Mouse (Mus musculus) hindbrain, embryonic 15.5 days (tissue): Measurements from ENCODE around the gene Med12l. TPM values are rescaled to one million over a fixed set of nuclear protein-coding genes. Genes with fewer than 3 reads are reported as not detected.

Experiments used
- ATAC-seq: fragments of 200-750 bp; cut with Nextera tagmentation; 2 replicates; pipeline ENCODE4 v1.8.0; 2017; ENCODE audit warnings: low read depth, moderate number of reproducible peaks, moderate TSS enrichment; ENCODE audit not compliant: low FRiP score
- H3K27ac ChIP-seq: fragments of 300-500 bp; sonication (generic); replicated peaks from 2 replicates; pipeline ENCODE4 v1.5.1; 2015; ENCODE audit warnings: mild to moderate bottlenecking, inconsistent platforms
- H3K27me3 ChIP-seq: fragments of 300-500 bp; sonication (generic); 2 replicates; pipeline ENCODE4 v1.6.1; 2015; ENCODE audit warnings: control low read depth, inconsistent platforms
- H3K36me3 ChIP-seq: fragments of 300-500 bp; sonication (generic); 2 replicates; pipeline ENCODE4 v1.6.1; 2015; ENCODE audit warnings: control low read depth, inconsistent platforms
- H3K4me1 ChIP-seq: fragments of 300-500 bp; sonication (generic); replicated peaks from 2 replicates; pipeline ENCODE4 v1.6.1; 2015; ENCODE audit warnings: control low read depth, inconsistent platforms
- H3K4me2 ChIP-seq: fragments of 300-500 bp; sonication (generic); 2 replicates; pipeline ENCODE4 v1.6.1; 2015; ENCODE audit warnings: moderate library complexity, mild to moderate bottlenecking, inconsistent platforms
- H3K4me3 ChIP-seq: fragments of 300-500 bp; sonication (generic); 2 replicates; pipeline ENCODE4 v1.5.1; 2015; ENCODE audit warnings: mild to moderate bottlenecking, inconsistent platforms
- H3K9ac ChIP-seq: fragments of 300-500 bp; sonication (generic); 2 replicates; pipeline ENCODE4 v1.6.1; 2015; ENCODE audit warnings: inconsistent platforms
- H3K9me3 ChIP-seq: fragments of 300-500 bp; sonication (generic); 2 replicates; pipeline ENCODE4 v1.6.1; 2016; ENCODE audit warnings: control low read depth, inconsistent platforms
- WGBS: fragments of 180-500 bp; shearing (Covaris S2); methylation state at CpG from one replicate; pipeline ENCODE4 v1.1.7; 2015; 5-methylcytosine and 5-hydroxymethylcytosine counted together
- polyA plus RNA-seq: library from polyadenylated mRNA; unstranded; fragments of >200 nt; fragmentation: Nextera tagmentation; extraction: Ambion mirVana; gene quantifications from 2 replicates; pipeline ENCODE4 v1.2.1, GENCODE M21; 2015

Med12l gene
- polyA plus RNA-seq = 4.2 and 5.3 TPM in 2 replicates

GRCm38 (mm10) chr3:59005271-59005995 is at the start of gene Med12l:
Gene Med12l, plus strand, starts transcription at chr3:59005825.
- no peaks in the 10 kb centered on the region for H3K27me3 ChIP-seq
- peak; percentile 84 for ATAC-seq
- H3K4me2 ChIP-seq = peak within 1 kb of the TSS; percentile 83
- no peaks in the 10 kb centered on the region for H3K9me3 ChIP-seq
- H3K4me3 ChIP-seq = peak within 1 kb of the TSS; percentile 67
- peaks cover 22% of the 10 kb centered on the region for H3K4me1 ChIP-seq
- under 1% methylated on average over 68 of the region's 69 CpGs for WGBS
- H3K27ac ChIP-seq = peak within 1 kb of the TSS; percentile 92
- H3K36me3 ChIP-seq = no peaks in the 10 kb centered on the region
- H3K9ac ChIP-seq = peak within 1 kb of the TSS; percentile 88

GRCm38 (mm10) chr3:58961166-58961565 is 44.5 kb upstream of the Med12l start:
- Histone ChIP-seq H3K27me3 (no peaks in the 10 kb centered on the region), H3K9ac (no peak overlapping the region), H3K36me3 (no peaks in the 10 kb centered on the region), H3K4me1 (no peaks in the 10 kb centered on the region), H3K4me2 (no peak overlapping the region), H3K27ac (no peak overlapping the region), H3K9me3 (no peaks in the 10 kb centered on the region), H3K4me3 (no peak overlapping the region)
- ATAC-seq = no peak
- 85% methylated on average over 1 of the region's 1 CpGs for WGBS

DNA sequence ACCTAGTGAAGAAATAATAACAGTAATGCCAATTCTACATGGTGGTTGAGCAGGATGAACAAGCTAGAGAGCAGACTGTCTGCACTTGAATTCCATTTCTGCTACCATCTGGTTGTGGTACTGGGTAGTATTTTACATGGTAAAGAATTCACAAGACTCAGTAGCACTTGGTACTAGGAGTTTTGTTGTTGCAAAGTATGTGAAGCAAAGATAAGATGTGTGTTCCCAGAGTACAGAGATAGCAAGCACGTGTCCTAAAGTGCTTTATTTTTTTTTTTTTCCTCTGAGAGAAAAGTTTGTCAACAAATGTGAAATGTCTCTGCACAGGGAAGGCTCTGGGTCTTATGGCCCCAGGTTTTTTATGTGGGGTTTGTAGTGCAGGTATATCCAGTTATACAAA is 28.2 kb upstream of the Med12l start:
- Histone ChIP-seq H3K27ac (no peak overlapping the region), H3K9me3 (no peaks in the 10 kb centered on the region), H3K4me3 (no peak overlapping the region), H3K4me1 (no peaks in the 10 kb centered on the region), H3K27me3 (no peaks in the 10 kb centered on the region), H3K36me3 (no peaks in the 10 kb centered on the region), H3K9ac (no peak overlapping the region), H3K4me2 (no peak overlapping the region)
- WGBS = 82% methylated on average over 1 of the region's 1 CpGs
- no peak for ATAC-seq

GRCm38 (mm10) chr3:58977906-58978622 is 27.6 kb upstream of the Med12l start:
- Histone ChIP-seq H3K4me1 (peaks cover 2% of the 10 kb centered on the region), H3K4me2 (no peak overlapping the region), H3K27me3 (no peaks in the 10 kb centered on the region), H3K4me3 (no peak overlapping the region), H3K9ac (no peak overlapping the region), H3K36me3 (no peaks in the 10 kb centered on the region), H3K27ac (no peak overlapping the region), H3K9me3 (no peaks in the 10 kb centered on the region)
- WGBS = 93% methylated on average over 7 of the region's 7 CpGs
- ATAC-seq = no peak

DNA sequence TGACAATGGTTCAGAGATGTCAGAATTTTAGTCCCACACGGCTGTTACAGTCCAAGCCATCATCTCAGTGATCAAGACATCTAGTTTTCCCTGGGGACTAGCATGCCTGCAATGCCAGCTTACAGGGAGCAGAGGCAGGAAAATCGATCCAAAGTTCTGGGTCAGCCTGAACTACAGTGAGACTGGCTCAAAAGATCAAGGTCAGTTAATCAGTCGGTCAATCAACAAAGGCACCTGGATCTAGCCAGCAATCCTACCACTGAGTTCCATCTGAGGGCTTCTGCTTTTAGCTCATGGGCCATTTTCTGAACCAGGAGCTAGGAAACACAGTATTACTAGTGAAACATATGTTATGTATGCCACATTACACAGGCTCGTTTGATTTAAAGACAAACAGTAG is 25.0 kb upstream of the Med12l start:
- Histone ChIP-seq H3K9ac (no peak overlapping the region), H3K4me1 (peaks cover 4% of the 10 kb centered on the region), H3K9me3 (no peaks in the 10 kb centered on the region), H3K4me3 (no peak overlapping the region), H3K36me3 (no peaks in the 10 kb centered on the region), H3K27ac (no peak overlapping the region), H3K4me2 (no peak overlapping the region), H3K27me3 (0 out of 2 replicates have a peak, but pooled peaks cover 3% of the 10 kb centered on the region)
- ATAC-seq = no peak
- WGBS = 70% methylated on average over 4 of the region's 4 CpGs

GRCm38 (mm10) chr3:58982896-58983837 is 22.5 kb upstream of the Med12l start:
- 54% methylated on average over 15 of the region's 15 CpGs for WGBS
- no peaks in the 10 kb centered on the region for H3K9me3 ChIP-seq
- H3K27ac ChIP-seq = no peak overlapping the region
- no peak overlapping the region for H3K4me3 ChIP-seq
- H3K9ac ChIP-seq = peak overlapping the region; percentile 22
- peaks cover 4% of the 10 kb centered on the region for H3K4me1 ChIP-seq
- ATAC-seq = peak; percentile 46; the same call in 1 of the 2 replicates
- no peaks in the 10 kb centered on the region for H3K36me3 ChIP-seq
- 0 out of 2 replicates have a peak, but pooled peaks cover 3% of the 10 kb centered on the region for H3K27me3 ChIP-seq
- peak overlapping the region; percentile 47 for H3K4me2 ChIP-seq

GRCm38 (mm10) chr3:58983838-58984598 is 21.6 kb upstream of the Med12l start:
- no peak for ATAC-seq
- Histone ChIP-seq H3K9me3 (no peaks in the 10 kb centered on the region), H3K4me2 (no peak overlapping the region), H3K36me3 (no peaks in the 10 kb centered on the region), H3K4me3 (no peak overlapping the region), H3K9ac (no peak overlapping the region), H3K27me3 (0 out of 2 replicates have a peak, but pooled peaks cover 3% of the 10 kb centered on the region), H3K4me1 (peaks cover 4% of the 10 kb centered on the region), H3K27ac (no peak overlapping the region)
- 84% methylated on average over 15 of the region's 15 CpGs for WGBS

- H3K4me3 ChIP-seq = no peak overlapping the region
- no peak overlapping the region for H3K9ac ChIP-seq
- 60% methylated on average over 4 of the region's 4 CpGs for WGBS
- H3K27ac ChIP-seq = no peak overlapping the region
- H3K36me3 ChIP-seq = no peaks in the 10 kb centered on the region
- H3K9me3 ChIP-seq = no peaks in the 10 kb centered on the region
- ATAC-seq = no peak
- 0 out of 2 replicates have a peak, but pooled peaks cover 3% of the 10 kb centered on the region for H3K27me3 ChIP-seq
- no peak overlapping the region for H3K4me2 ChIP-seq
- peaks cover 4% of the 10 kb centered on the region for H3K4me1 ChIP-seq
Measured at GRCm38 (mm10) chr3:58985816-58986215, 19.8 kb upstream of the Med12l start.

DNA sequence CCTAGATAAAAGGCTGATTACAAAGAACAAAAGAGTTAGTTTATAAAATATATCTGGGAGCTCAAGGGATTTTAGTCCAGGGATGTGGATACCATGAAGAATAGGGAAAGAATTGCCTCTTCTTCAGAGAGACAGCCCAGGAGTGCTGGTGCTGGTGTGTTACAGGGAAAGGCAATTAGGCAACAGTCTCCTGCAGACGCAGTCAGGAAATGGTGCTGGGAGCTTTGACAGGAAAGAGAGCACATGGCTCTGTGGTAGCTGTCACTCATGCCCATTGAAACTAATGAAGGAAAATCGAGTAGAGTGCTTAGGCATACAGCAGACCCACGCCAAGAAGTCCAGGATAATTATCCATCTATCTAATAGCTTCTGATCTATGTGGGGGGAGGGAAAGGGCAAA is 16.3 kb upstream of the Med12l start:
- no peaks in the 10 kb centered on the region for H3K9me3 ChIP-seq
- 0 out of 2 replicates have a peak, but pooled peaks cover 2% of the 10 kb centered on the region for H3K4me1 ChIP-seq
- 0 out of 2 replicates have a peak, but pooled peaks cover under 1% of the 10 kb centered on the region for H3K27me3 ChIP-seq
- H3K4me2 ChIP-seq = no peak overlapping the region
- no peak overlapping the region for H3K9ac ChIP-seq
- no peak overlapping the region for H3K27ac ChIP-seq
- no peak for ATAC-seq
- WGBS = 42% methylated on average over 3 of the region's 3 CpGs
- H3K36me3 ChIP-seq = no peaks in the 10 kb centered on the region
- no peak overlapping the region for H3K4me3 ChIP-seq

DNA sequence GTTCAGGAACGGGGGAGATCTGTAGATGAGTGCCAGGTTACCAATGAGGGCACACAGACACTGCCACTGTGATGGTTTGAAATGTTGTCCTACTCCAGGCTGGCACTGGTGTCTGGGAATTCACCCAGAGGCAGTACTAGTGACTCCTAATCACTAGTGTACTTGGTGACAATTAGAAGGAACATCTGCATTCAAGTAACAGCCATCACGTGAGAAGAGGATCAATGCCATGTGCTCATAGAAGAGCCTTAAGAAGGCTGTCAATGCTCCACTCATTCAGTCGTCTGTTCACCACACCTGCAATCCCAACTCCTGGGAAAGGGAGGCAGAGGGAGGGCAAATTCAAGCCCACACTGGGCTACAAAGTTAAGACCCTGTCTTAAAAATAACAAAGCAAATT is 15.1 kb upstream of the Med12l start:
- H3K9ac ChIP-seq = no peak overlapping the region
- no peaks in the 10 kb centered on the region for H3K9me3 ChIP-seq
- 79% methylated on average over 3 of the region's 3 CpGs for WGBS
- H3K27ac ChIP-seq = no peak overlapping the region
- H3K36me3 ChIP-seq = no peaks in the 10 kb centered on the region
- H3K4me3 ChIP-seq = no peak overlapping the region
- no peak overlapping the region for H3K4me2 ChIP-seq
- no peaks in the 10 kb centered on the region for H3K27me3 ChIP-seq
- H3K4me1 ChIP-seq = 0 out of 2 replicates have a peak, but pooled peaks cover 2% of the 10 kb centered on the region
- no peak for ATAC-seq

DNA sequence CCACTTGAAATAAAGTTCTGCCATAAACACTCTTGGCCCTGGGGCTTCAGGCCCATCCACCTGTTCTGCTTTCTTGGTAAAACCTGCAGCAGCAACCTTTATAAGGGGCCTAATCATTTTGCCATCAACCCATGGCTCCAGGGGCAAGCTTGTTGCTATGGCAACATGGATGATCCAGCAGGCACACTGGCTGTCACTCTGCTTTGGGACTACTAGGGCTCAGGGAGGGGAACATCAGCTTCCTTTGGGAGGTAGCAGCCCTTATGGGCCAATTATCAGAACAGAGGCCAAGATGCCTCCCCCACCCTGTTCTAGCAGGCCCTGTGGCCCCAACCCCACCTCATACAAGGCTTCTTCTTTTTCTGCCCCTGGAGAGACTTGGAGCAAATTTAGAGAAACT is 13.5 kb upstream of the Med12l start:
- H3K4me1 ChIP-seq = 0 out of 2 replicates have a peak, but pooled peaks cover 2% of the 10 kb centered on the region
- no peaks in the 10 kb centered on the region for H3K36me3 ChIP-seq
- H3K9ac ChIP-seq = no peak overlapping the region
- no peaks in the 10 kb centered on the region for H3K9me3 ChIP-seq
- no peaks in the 10 kb centered on the region for H3K27me3 ChIP-seq
- H3K4me2 ChIP-seq = no peak overlapping the region
- H3K27ac ChIP-seq = no peak overlapping the region
- no peak overlapping the region for H3K4me3 ChIP-seq
- peak; percentile 54; the same call in 1 of the 2 replicates for ATAC-seq
